Mouse (Mus musculus): Measurements from ENCODE around the gene Wdr17. TPM values are rescaled to one million over a fixed set of nuclear protein-coding genes. Genes with fewer than 3 reads are reported as not detected.

Gene Wdr17
- polyA plus RNA-seq, 1 experiment from 2014 or later, result 1.5 TPM

GRCm38 (mm10) chr8:54597386-54597785 is 289.6 kb downstream of the Wdr17 start:
- Histone ChIP-seq H3K36me3 (ENCODE audit: control insufficient read depth, insufficient read depth, low read length) (no peaks in the 10 kb centered on the region), H3K27me3 (replicated peaks; ENCODE audit: control insufficient read depth, insufficient read depth, low read length) (no peaks in the 10 kb centered on the region), H3K4me1 (ENCODE audit: control insufficient read depth, insufficient read depth, low read length) (peaks cover 6% of the 10 kb centered on the region; the same call in 1 of the 2 replicates), H3K4me3 (ENCODE audit: low read depth, low read length) (no peak overlapping the region), H3K4me2 (ENCODE audit: low read depth, low read length) (no peak overlapping the region), H3K9me3 (ENCODE audit: control insufficient read depth, low read length) (no peaks in the 10 kb centered on the region), H3K9ac (ENCODE audit: low read depth, low read length) (no peak overlapping the region), H3K27ac (replicated peaks; ENCODE audit: low read depth, low read length) (no peak overlapping the region)
- WGBS, result 94% methylated on average over 2 of the region's 2 CpGs
- DNase-seq (ENCODE audit: low spot score) (no peak), ATAC-seq (ENCODE audit: low read depth) (no peak)

- Histone ChIP-seq H3K9me3 (ENCODE audit: control insufficient read depth, low read length) (no peaks in the 10 kb centered on the region), H3K27ac (replicated peaks; ENCODE audit: low read depth, low read length) (no peak overlapping the region), H3K4me1 (ENCODE audit: control insufficient read depth, insufficient read depth, low read length) (peaks cover 6% of the 10 kb centered on the region; the same call in 1 of the 2 replicates), H3K36me3 (ENCODE audit: control insufficient read depth, insufficient read depth, low read length) (no peaks in the 10 kb centered on the region), H3K4me2 (ENCODE audit: low read depth, low read length) (no peak overlapping the region), H3K9ac (ENCODE audit: low read depth, low read length) (no peak overlapping the region), H3K27me3 (replicated peaks; ENCODE audit: control insufficient read depth, insufficient read depth, low read length) (no peaks in the 10 kb centered on the region), H3K4me3 (ENCODE audit: low read depth, low read length) (no peak overlapping the region)
- no peak for ATAC-seq (ENCODE audit: low read depth)
- no peak for DNase-seq (ENCODE audit: low spot score)
- WGBS, result 81% methylated on average over 2 of the region's 2 CpGs
Measured at GRCm38 (mm10) chr8:54596940-54597339, 290.0 kb downstream of the Wdr17 start.

DNA sequence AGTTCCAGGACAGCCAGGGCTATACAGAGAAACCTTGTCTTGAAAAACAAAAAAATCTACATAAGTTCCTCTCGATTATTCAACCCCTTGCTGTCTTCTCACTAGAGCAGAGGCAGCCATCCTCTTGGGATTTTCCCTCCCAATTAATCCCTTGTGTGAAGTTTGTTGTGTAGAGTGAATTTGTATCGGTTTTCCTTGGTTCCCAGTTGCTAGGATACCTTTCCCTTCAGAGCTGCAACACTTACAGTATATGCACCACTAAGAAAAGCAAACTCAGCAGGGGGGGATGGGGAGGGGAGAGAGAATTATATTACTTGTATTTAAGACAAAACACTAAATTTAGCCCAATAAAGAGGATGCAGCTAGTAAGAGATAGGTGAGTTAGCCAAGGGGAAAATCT is 290.9 kb downstream of the Wdr17 start:
- H3K9me3 ChIP-seq (ENCODE audit: control insufficient read depth, low read length), result no peaks in the 10 kb centered on the region
- H3K4me1 ChIP-seq (ENCODE audit: control insufficient read depth, insufficient read depth, low read length), result peaks cover 6% of the 10 kb centered on the region; the same call in 1 of the 2 replicates
- peak; percentile 60; the same call in 1 of the 2 replicates for ATAC-seq (ENCODE audit: low read depth)
- H3K27ac ChIP-seq (replicated peaks; ENCODE audit: low read depth, low read length), result no peak overlapping the region
- H3K4me2 ChIP-seq (ENCODE audit: low read depth, low read length), result no peak overlapping the region
- H3K36me3 ChIP-seq (ENCODE audit: control insufficient read depth, insufficient read depth, low read length), result no peaks in the 10 kb centered on the region
- no peaks in the 10 kb centered on the region for H3K27me3 ChIP-seq (replicated peaks; ENCODE audit: control insufficient read depth, insufficient read depth, low read length)
- WGBS, result 62% methylated on average over 2 of the region's 2 CpGs
- no peak overlapping the region for H3K4me3 ChIP-seq (ENCODE audit: low read depth, low read length)
- H3K9ac ChIP-seq (ENCODE audit: low read depth, low read length), result no peak overlapping the region
- DNase-seq (ENCODE audit: low spot score), result peak; percentile 31

GRCm38 (mm10) chr8:54594634-54595033 is 292.4 kb downstream of the Wdr17 start:
- Histone ChIP-seq H3K4me2 (ENCODE audit: low read depth, low read length) (no peak overlapping the region), H3K9ac (ENCODE audit: low read depth, low read length) (no peak overlapping the region), H3K36me3 (ENCODE audit: control insufficient read depth, insufficient read depth, low read length) (no peaks in the 10 kb centered on the region), H3K9me3 (ENCODE audit: control insufficient read depth, low read length) (no peaks in the 10 kb centered on the region), H3K4me1 (ENCODE audit: control insufficient read depth, insufficient read depth, low read length) (no peaks in the 10 kb centered on the region), H3K27me3 (replicated peaks; ENCODE audit: control insufficient read depth, insufficient read depth, low read length) (no peaks in the 10 kb centered on the region), H3K4me3 (ENCODE audit: low read depth, low read length) (no peak overlapping the region), H3K27ac (replicated peaks; ENCODE audit: low read depth, low read length) (no peak overlapping the region)
- 79% methylated on average over 5 of the region's 5 CpGs for WGBS
- peak; percentile 19 for DNase-seq (ENCODE audit: low spot score)
- ATAC-seq (ENCODE audit: low read depth), result no peak

DNA sequence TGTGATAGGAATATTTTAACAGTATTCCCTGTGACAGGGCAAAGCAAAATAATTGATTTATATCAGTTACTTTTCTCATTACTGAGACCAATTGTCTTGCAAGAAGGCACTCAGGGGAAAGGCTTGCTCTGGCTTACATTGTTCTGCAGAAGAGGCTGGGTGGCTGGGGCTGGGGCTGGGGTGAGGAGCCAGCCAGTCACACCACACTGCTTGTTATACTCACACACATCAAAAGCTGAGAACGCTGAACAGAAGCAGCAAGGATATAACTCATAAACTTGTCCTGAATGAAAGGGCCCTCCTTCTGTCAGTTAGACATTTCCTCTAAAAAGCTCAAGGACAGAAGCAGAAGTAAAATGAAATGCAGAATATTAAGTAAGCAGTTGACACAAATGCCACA is 304.1 kb downstream of the Wdr17 start:
- Histone ChIP-seq H3K4me3 (ENCODE audit: low read depth, low read length) (no peak overlapping the region), H3K9me3 (ENCODE audit: control insufficient read depth, low read length) (no peaks in the 10 kb centered on the region), H3K4me2 (ENCODE audit: low read depth, low read length) (no peak overlapping the region), H3K27me3 (replicated peaks; ENCODE audit: control insufficient read depth, insufficient read depth, low read length) (no peaks in the 10 kb centered on the region), H3K4me1 (ENCODE audit: control insufficient read depth, insufficient read depth, low read length) (no peaks in the 10 kb centered on the region), H3K27ac (replicated peaks; ENCODE audit: low read depth, low read length) (no peak overlapping the region), H3K9ac (ENCODE audit: low read depth, low read length) (no peak overlapping the region), H3K36me3 (ENCODE audit: control insufficient read depth, insufficient read depth, low read length) (no peaks in the 10 kb centered on the region)
- ATAC-seq (ENCODE audit: low read depth) (no peak), DNase-seq (ENCODE audit: low spot score) (no peak)
- 63% methylated on average over 1 of the region's 1 CpGs for WGBS

- no peaks in the 10 kb centered on the region for H3K4me1 ChIP-seq (ENCODE audit: control insufficient read depth, insufficient read depth, low read length)
- no peak; the same call in 1 of the 2 replicates for ATAC-seq (ENCODE audit: low read depth)
Measured at GRCm38 (mm10) chr8:54581436-54581835, 305.5 kb downstream of the Wdr17 start.

More at GRCm38 (mm10) chr8:54581436-54581835, 305.5 kb downstream of the Wdr17 start:
- no peak overlapping the region for H3K4me3 ChIP-seq (ENCODE audit: low read depth, low read length)
- no peaks in the 10 kb centered on the region for H3K36me3 ChIP-seq (ENCODE audit: control insufficient read depth, insufficient read depth, low read length)
- 77% methylated on average over 3 of the region's 3 CpGs for WGBS
- DNase-seq (ENCODE audit: low spot score), result no peak
- no peak overlapping the region for H3K9ac ChIP-seq (ENCODE audit: low read depth, low read length)
- H3K27me3 ChIP-seq (replicated peaks; ENCODE audit: control insufficient read depth, insufficient read depth, low read length), result no peaks in the 10 kb centered on the region
- no peak overlapping the region for H3K4me2 ChIP-seq (ENCODE audit: low read depth, low read length)
- H3K9me3 ChIP-seq (ENCODE audit: control insufficient read depth, low read length), result no peaks in the 10 kb centered on the region
- H3K27ac ChIP-seq (replicated peaks; ENCODE audit: low read depth, low read length), result no peak overlapping the region

Other genes with a start within 250 kb of the Wdr17 start
- gene Gpm6a, start 67.7 kb upstream of the Wdr17 start, polyA plus RNA-seq (2014; fragmentation: Nextera tagmentation; extraction: Ambion mirVana), result 13.2 and 13.7 TPM in 2 replicates

Data from embryonic facial prominence, embryonic 14.5 days (tissue).